Mouse (Mus musculus) myocyte (in vitro differentiated cells): Measurements from ENCODE around the gene Hps4. TPM values are rescaled to one million over a fixed set of nuclear protein-coding genes. Genes with fewer than 3 reads are reported as not detected.

Source experiments
- H3K27me3 ChIP-seq: one replicate; pipeline ENCODE4 v1.6.1; 2011; ENCODE audit not compliant: control insufficient read depth, insufficient read depth, insufficient read length
- H3K36me3 ChIP-seq: one replicate; pipeline ENCODE4 v1.6.1; 2011; ENCODE audit not compliant: control insufficient read depth, insufficient read depth
- H3K4me2 ChIP-seq: one replicate; pipeline ENCODE4 v1.6.1; 2011; ENCODE audit warnings: low read depth, control low read depth
- H3K4me3 ChIP-seq: one replicate; pipeline ENCODE4 v1.5.1; 2011; ENCODE audit warnings: mild to moderate bottlenecking, control low read depth, moderate library complexity
- H3K79me2 ChIP-seq: one replicate; pipeline ENCODE4 v1.6.1; 2011; ENCODE audit not compliant: control insufficient read depth, insufficient read depth
- H3ac ChIP-seq: one replicate; pipeline ENCODE4 v1.6.1; 2011; ENCODE audit not compliant: control insufficient read depth, insufficient read length
- CEBPB ChIP-seq: IDR thresholded peaks from 2 replicates; pipeline ENCODE4 v1.6.1; 2011; ENCODE audit warnings: mild to moderate bottlenecking, moderate library complexity; ENCODE audit not compliant: poor library complexity, insufficient read depth, severe bottlenecking
- E2F4 ChIP-seq: IDR thresholded peaks from one replicate; pipeline ENCODE4 v1.6.1; 2011; ENCODE audit warnings: mild to moderate bottlenecking, control low read depth, moderate library complexity; ENCODE audit not compliant: insufficient read depth
- MAX ChIP-seq: IDR thresholded peaks from one replicate; pipeline ENCODE4 v1.6.1; 2011; ENCODE audit warnings: low read depth, mild to moderate bottlenecking, control low read depth
- MYOD1 ChIP-seq, 3 experiments: IDR thresholded peaks; one replicate each; pipeline ENCODE4 v1.6.1; 2011; ENCODE audit warnings: control low read depth in 2 of 3, low read depth in 2 of 3, mild to moderate bottlenecking in 2 of 3, moderate library complexity in 1 of 3; ENCODE audit not compliant: insufficient read length in 2 of 3, control insufficient read depth in 1 of 3
- MYOG ChIP-seq, 3 experiments: IDR thresholded peaks; one replicate each; pipeline ENCODE4 v1.6.1; 2011; ENCODE audit warnings: control low read depth in 2 of 3, low read depth in 2 of 3, mild to moderate bottlenecking in 2 of 3; ENCODE audit not compliant: insufficient read length in 2 of 3, control insufficient read depth in 1 of 3, insufficient read depth in 1 of 3
- POLR2A ChIP-seq: IDR thresholded peaks from one replicate; pipeline ENCODE4 v1.6.1; 2011; ENCODE audit warnings: low read depth, mild to moderate bottlenecking, control low read depth, moderate library complexity; ENCODE audit not compliant: insufficient read length
- POLR2AphosphoS2 ChIP-seq: IDR thresholded peaks from one replicate; pipeline ENCODE4 v1.6.1; 2011; ENCODE audit warnings: low read depth, control low read depth; ENCODE audit not compliant: insufficient read length
- REST ChIP-seq: IDR thresholded peaks from one replicate; pipeline ENCODE4 v1.6.1; 2011; ENCODE audit warnings: mild to moderate bottlenecking, control low read depth, moderate library complexity; ENCODE audit not compliant: insufficient read depth, insufficient read length
- SRF ChIP-seq: IDR thresholded peaks from one replicate; pipeline ENCODE4 v1.6.1; 2011; ENCODE audit warnings: low read depth; ENCODE audit not compliant: control insufficient read depth, insufficient read length
- TCF12 ChIP-seq: IDR thresholded peaks from one replicate; pipeline ENCODE4 v1.6.1; 2011; ENCODE audit warnings: mild to moderate bottlenecking, control low read depth; ENCODE audit not compliant: poor library complexity, insufficient read depth, severe bottlenecking
- TCF3 ChIP-seq: IDR thresholded peaks from one replicate; pipeline ENCODE4 v1.6.1; 2011; ENCODE audit warnings: low read depth, control low read depth; ENCODE audit not compliant: insufficient read length
- USF1 ChIP-seq: IDR thresholded peaks from one replicate; pipeline ENCODE4 v1.6.1; 2011; ENCODE audit warnings: low read depth, mild to moderate bottlenecking, control low read depth, moderate library complexity
- polyA plus RNA-seq: library from polyadenylated mRNA; unstranded; fragments of >200 nt; fragmentation: generic; extraction: Trizol; gene quantifications from one replicate; pipeline ENCODE4 v1.2.1, GENCODE M21; 2012; ENCODE audit warnings: missing spikeins

Hps4 gene
- polyA plus RNA-seq, 1 experiment, result 19.1 TPM

DNA sequence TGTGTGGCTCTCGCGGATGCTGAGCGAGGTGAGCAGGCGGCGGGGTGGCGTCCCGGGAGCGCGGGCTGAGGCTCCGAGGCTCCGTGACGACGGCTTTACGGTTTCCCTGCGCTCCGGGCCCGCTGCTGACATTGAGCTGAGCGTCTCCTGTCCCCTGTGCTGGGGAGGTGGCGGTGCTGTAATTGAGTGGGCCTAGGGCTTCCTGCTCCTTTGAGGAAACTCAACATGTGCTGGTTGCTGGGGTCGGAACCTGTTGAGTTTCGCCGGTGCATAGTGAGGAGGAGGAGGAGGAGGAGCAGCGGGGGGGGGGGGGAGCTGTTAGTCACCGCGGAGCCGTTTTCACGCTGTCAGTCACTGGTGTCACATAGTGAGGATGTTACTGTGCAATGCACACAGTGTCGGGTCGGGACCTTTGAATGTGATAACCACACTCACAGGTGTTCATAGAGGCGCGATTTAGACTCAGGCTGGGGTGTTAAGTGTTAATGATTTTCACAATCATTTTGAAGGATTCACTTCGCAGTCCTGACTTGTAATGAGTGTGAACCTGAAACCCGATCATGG is 16.4 kb upstream of the Hps4 start:
- H3K27me3 ChIP-seq, result no peaks in the 10 kb centered on the region
- H3K4me2 ChIP-seq, result peak overlapping the region; percentile 69
- peak overlapping the region; percentile 67 for H3K4me3 ChIP-seq
- peaks cover 17% of the 10 kb centered on the region for H3K79me2 ChIP-seq
- H3ac ChIP-seq, result peak overlapping the region; percentile 91
- TF ChIP-seq USF1 (no peak), POLR2A (no peak), POLR2AphosphoS2 (no peak), E2F4 (no peak), MYOG (IDR thresholded peaks at IDR 0.05; ENCODE audit: control insufficient read depth in 1 of 3, insufficient read depth in 1 of 3, insufficient read length in 2 of 3, low read depth in 2 of 3) (no peak)
- peaks cover 11% of the 10 kb centered on the region for H3K36me3 ChIP-seq

DNA sequence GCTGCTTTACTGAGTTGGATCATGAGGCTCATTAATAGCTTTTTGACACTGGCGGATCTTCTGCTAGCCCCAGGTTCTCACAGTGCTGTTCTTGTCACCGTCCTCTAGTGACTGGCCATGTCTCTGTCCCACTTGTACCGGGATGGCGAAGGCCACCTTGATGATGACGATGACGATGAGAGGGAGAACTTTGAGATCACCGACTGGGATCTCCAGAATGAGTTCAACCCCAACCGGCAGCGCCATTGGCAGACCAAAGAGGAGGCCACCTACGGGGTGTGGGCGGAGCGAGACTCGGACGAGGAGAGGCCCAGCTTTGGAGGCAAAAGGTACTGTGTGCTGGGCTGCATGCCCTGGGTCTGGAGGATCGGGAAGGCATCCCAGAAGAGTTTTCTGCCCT is 15.0 kb upstream of the Hps4 start:
- Histone ChIP-seq H3K79me2 (peaks cover 17% of the 10 kb centered on the region), H3K4me2 (no peak overlapping the region), H3ac (no peak overlapping the region), H3K36me3 (peaks cover 17% of the 10 kb centered on the region), H3K4me3 (no peak overlapping the region), H3K27me3 (no peaks in the 10 kb centered on the region)
- no peak for TF ChIP-seq POLR2A
- no peak for TF ChIP-seq TCF3
- no peak for TF ChIP-seq USF1
- no peak for TF ChIP-seq CEBPB
- TF ChIP-seq SRF, result no peak
- TF ChIP-seq MAX, result no peak
- no peak for TF ChIP-seq POLR2AphosphoS2
- TF ChIP-seq MYOG (IDR thresholded peaks at IDR 0.05; ENCODE audit: control insufficient read depth in 1 of 3, insufficient read depth in 1 of 3, insufficient read length in 2 of 3, low read depth in 2 of 3), result no peak
- no peak for TF ChIP-seq MYOD1 (IDR thresholded peaks at IDR 0.05; ENCODE audit: control insufficient read depth in 1 of 3, insufficient read length in 2 of 3, low read depth in 2 of 3)
- TF ChIP-seq REST, result no peak
- no peak for TF ChIP-seq E2F4
- TF ChIP-seq TCF12, result no peak

DNA sequence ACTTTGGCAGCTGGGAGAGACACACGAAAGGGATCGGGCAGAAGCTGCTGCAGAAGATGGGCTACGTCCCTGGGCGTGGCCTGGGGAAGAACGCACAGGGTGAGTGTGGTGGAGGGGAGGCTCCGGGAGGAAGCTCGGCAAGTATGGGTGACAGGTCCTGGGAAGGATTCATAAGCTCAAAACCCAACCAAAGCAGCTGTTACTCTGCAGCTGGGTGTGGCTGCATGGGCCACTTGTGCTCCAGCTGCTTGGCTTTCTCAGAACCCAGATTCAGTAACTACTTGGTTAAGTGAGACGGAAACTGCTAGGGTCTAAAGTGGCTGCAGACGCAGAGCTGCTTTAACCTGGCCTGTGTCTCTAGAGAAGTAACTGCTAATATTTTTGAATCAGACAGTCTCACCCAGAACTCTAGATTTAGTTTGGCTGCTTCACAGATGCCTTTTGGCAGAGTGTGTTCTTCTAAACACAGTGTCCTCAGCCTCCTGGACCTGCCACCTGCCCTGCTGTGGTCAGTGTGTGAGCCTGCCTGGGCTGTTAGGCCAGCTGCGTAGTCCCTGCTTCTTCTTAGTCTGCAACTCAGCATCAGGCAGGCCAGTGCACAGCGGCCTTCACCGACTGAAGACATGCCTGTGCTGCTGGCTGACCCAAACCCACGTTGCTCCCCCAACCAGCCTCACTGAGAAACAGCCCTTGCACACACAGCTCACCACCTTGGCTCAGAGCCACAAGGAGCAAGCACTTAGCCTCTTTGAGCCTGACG is 12.9 kb upstream of the Hps4 start:
- no peak overlapping the region for H3K4me2 ChIP-seq
- peak; percentile 38 for TF ChIP-seq TCF3
- peak in 2 of 3 experiments; percentile 66 to 72 for TF ChIP-seq MYOD1 (IDR thresholded peaks at IDR 0.05; ENCODE audit: control insufficient read depth in 1 of 3, insufficient read length in 2 of 3, low read depth in 2 of 3)
- no peak for TF ChIP-seq SRF
- TF ChIP-seq MYOG (IDR thresholded peaks at IDR 0.05; ENCODE audit: control insufficient read depth in 1 of 3, insufficient read depth in 1 of 3, insufficient read length in 2 of 3, low read depth in 2 of 3), result peak; percentile 43 to 77 (median 58)
- TF ChIP-seq POLR2A, result no peak
- TF ChIP-seq CEBPB, result no peak
- no peak for TF ChIP-seq MAX
- H3K79me2 ChIP-seq, result peaks cover 17% of the 10 kb centered on the region
- no peaks in the 10 kb centered on the region for H3K27me3 ChIP-seq
- peaks cover 17% of the 10 kb centered on the region for H3K36me3 ChIP-seq
- H3K4me3 ChIP-seq, result no peak overlapping the region
- no peak overlapping the region for H3ac ChIP-seq

DNA sequence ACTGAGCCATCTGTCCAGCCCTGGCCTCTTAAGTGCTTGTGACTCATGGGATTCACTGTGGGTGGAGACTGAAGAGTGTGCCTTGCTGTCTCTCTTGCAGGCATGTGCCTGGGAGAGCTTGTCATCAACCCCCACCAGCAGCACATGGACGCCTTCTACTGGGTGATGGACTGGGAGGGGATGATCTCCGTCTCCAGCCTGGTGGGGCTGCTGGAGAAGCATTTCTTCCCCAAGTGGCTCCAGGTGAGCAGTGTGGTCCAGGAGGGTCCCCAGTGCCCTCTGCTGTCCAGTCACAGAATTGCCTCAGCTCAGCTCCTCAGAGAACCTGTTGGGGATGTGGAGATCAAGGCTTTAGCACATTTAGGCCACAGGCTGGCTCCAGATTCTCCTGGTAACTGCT is 7.4 kb upstream of the Hps4 start:
- Histone ChIP-seq H3K36me3 (peaks cover 36% of the 10 kb centered on the region), H3K79me2 (no peaks in the 10 kb centered on the region), H3K27me3 (no peaks in the 10 kb centered on the region), H3ac (no peak overlapping the region), H3K4me3 (no peak overlapping the region), H3K4me2 (no peak overlapping the region)
- TF ChIP-seq USF1 (no peak), REST (no peak), MAX (no peak), POLR2A (no peak), MYOD1 (IDR thresholded peaks at IDR 0.05; ENCODE audit: control insufficient read depth in 1 of 3, insufficient read length in 2 of 3, low read depth in 2 of 3) (no peak), TCF3 (no peak), CEBPB (no peak), E2F4 (no peak), POLR2AphosphoS2 (no peak), TCF12 (no peak), SRF (no peak), MYOG (IDR thresholded peaks at IDR 0.05; ENCODE audit: control insufficient read depth in 1 of 3, insufficient read depth in 1 of 3, insufficient read length in 2 of 3, low read depth in 2 of 3) (no peak)

DNA sequence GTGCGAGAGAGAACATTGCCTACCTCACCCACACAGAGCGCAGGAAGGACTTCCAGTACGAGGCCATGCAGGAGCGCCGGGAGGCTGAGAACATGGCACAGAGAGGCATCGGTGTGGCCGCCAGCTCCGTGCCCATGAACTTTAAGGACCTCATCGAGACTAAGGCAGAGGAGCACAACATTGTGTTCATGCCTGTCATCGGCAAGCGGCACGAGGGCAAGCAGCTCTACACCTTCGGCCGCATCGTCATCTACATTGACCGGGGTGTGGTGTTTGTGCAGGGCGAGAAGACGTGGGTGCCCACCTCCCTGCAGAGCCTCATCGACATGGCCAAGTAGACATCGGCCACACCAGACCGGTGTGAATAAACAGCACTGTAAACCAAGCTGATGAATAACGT is 5.9 kb upstream of the Hps4 start:
- H3K36me3 ChIP-seq, result peaks cover 23% of the 10 kb centered on the region

More for the DNA sequence above, 5.9 kb upstream of the Hps4 start:
- Histone ChIP-seq H3K4me3 (no peak overlapping the region), H3ac (no peak overlapping the region), H3K79me2 (no peaks in the 10 kb centered on the region), H3K27me3 (no peaks in the 10 kb centered on the region), H3K4me2 (no peak overlapping the region)
- TF ChIP-seq POLR2AphosphoS2, result peak; percentile 56
- TF ChIP-seq CEBPB, result no peak
